Mouse (Mus musculus) MEL (cell line): ENCODE data around the gene Ankmy1. TPM values are rescaled to one million over a fixed set of nuclear protein-coding genes. Genes with fewer than 3 reads are reported as not detected.

Source experiments
- DNase-seq: peaks from one replicate; pipeline ENCODE4 v3.0.0; 2011; ENCODE audit warnings: low read depth, low spot score
- H3K27ac ChIP-seq: 2 replicates; pipeline ENCODE4 v1.5.1; 2012; ENCODE audit warnings: low read depth, mild to moderate bottlenecking, control low read depth, low read length, moderate library complexity; ENCODE audit not compliant: control insufficient read depth
- H3K27me3 ChIP-seq, 2 experiments: fragments of 150-350 bp in 1 of 2; sonication (generic) in 1 of 2; 2 replicates each; pipeline ENCODE4 v1.6.1; 2012; ENCODE audit warnings: low read length in 2 of 2, mild to moderate bottlenecking in 2 of 2, improper control_type of control experiment in 1 of 2, moderate library complexity in 1 of 2; ENCODE audit not compliant: insufficient read depth in 2 of 2, control insufficient read depth in 1 of 2
- H3K36me3 ChIP-seq, 2 experiments: 2 replicates each; pipeline ENCODE4 v1.6.1; 2012 to 2014; ENCODE audit warnings: low read length in 2 of 2, improper control_type of control experiment in 1 of 2, inconsistent platforms in 1 of 2, mild to moderate bottlenecking in 1 of 2; ENCODE audit not compliant: insufficient read depth in 2 of 2, control insufficient read depth in 1 of 2
- H3K4me1 ChIP-seq, 2 experiments: fragments of 150-350 bp in 1 of 2; sonication (generic) in 1 of 2; 2 replicates each; pipeline ENCODE4 v1.6.1; 2012; ENCODE audit warnings: low read length in 2 of 2, improper control_type of control experiment in 1 of 2, mild to moderate bottlenecking in 1 of 2; ENCODE audit not compliant: insufficient read depth in 2 of 2, control insufficient read depth in 1 of 2
- H3K4me3 ChIP-seq, 2 experiments: fragments of 150-350 bp in 1 of 2; sonication (generic) in 1 of 2; 2 replicates each; pipeline ENCODE4 v1.5.1; 2012; ENCODE audit warnings: low read depth in 2 of 2, low read length in 2 of 2, mild to moderate bottlenecking in 2 of 2, moderate library complexity in 2 of 2, control low read depth in 1 of 2, improper control_type of control experiment in 1 of 2; ENCODE audit not compliant: control insufficient read depth in 1 of 2, insufficient read depth in 1 of 2
- H3K79me2 ChIP-seq: 2 replicates; pipeline ENCODE4 v1.6.1; 2012; ENCODE audit warnings: mild to moderate bottlenecking, low read length, moderate library complexity; ENCODE audit not compliant: control insufficient read depth, poor library complexity, insufficient read depth
- H3K9ac ChIP-seq: 2 replicates; pipeline ENCODE4 v1.6.1; 2012; ENCODE audit warnings: low read depth, mild to moderate bottlenecking, control low read depth, low read length, moderate library complexity; ENCODE audit not compliant: control insufficient read depth, poor library complexity, severe bottlenecking
- H3K9me3 ChIP-seq: fragments of 150-350 bp; sonication (generic); replicated peaks from 2 replicates; pipeline ENCODE4 v1.6.1; 2012; ENCODE audit warnings: mild to moderate bottlenecking, low read length, improper control_type of control experiment, moderate library complexity; ENCODE audit not compliant: insufficient read depth
- BHLHE40 ChIP-seq: IDR thresholded peaks from 2 replicates; pipeline ENCODE4 v1.6.1; 2012; ENCODE audit warnings: low read depth, mild to moderate bottlenecking, inconsistent platforms, low read length, improper control_type of control experiment, borderline replicate concordance
- CTCF ChIP-seq, 3 experiments: IDR thresholded peaks in 2 of 3; conservative IDR thresholded peaks in 1 of 3; 2 replicates each; pipeline ENCODE4 v1.5.1; 2011 to 2012; ENCODE audit warnings: low read length in 3 of 3, low read depth in 2 of 3, mild to moderate bottlenecking in 2 of 3, improper control_type of control experiment in 1 of 3, inconsistent platforms in 1 of 3, mixed read lengths in 1 of 3, moderate library complexity in 1 of 3; ENCODE audit not compliant: control insufficient read depth in 1 of 3, insufficient read depth in 1 of 3, poor library complexity in 1 of 3, severe bottlenecking in 1 of 3
- E2F4 ChIP-seq: IDR thresholded peaks from 2 replicates; pipeline ENCODE4 v1.6.1; 2011; ENCODE audit warnings: low read depth, low read length, improper control_type of control experiment, borderline replicate concordance
- ELF1 ChIP-seq: IDR thresholded peaks from 2 replicates; pipeline ENCODE4 v1.6.1; 2014; ENCODE audit warnings: low read depth, mild to moderate bottlenecking, inconsistent platforms, low read length, improper control_type of control experiment, moderate library complexity
- EP300 ChIP-seq, 2 experiments: IDR thresholded peaks; 2 replicates each; pipeline ENCODE4 v1.6.1; 2011; ENCODE audit warnings: improper control_type of control experiment in 2 of 2, low read length in 2 of 2, low read depth in 1 of 2, mild to moderate bottlenecking in 1 of 2
- GABPA ChIP-seq: IDR thresholded peaks from 2 replicates; pipeline ENCODE4 v1.6.1; 2012; ENCODE audit warnings: low read depth, mild to moderate bottlenecking, inconsistent platforms, low read length, improper control_type of control experiment, moderate library complexity
- GATA1 ChIP-seq: IDR thresholded peaks from 2 replicates; pipeline ENCODE4 v1.6.1; 2011; ENCODE audit warnings: low read depth, low read length, improper control_type of control experiment
- HCFC1 ChIP-seq: IDR thresholded peaks from 2 replicates; pipeline ENCODE4 v1.6.1; 2012; ENCODE audit warnings: low read depth, mild to moderate bottlenecking, inconsistent platforms, low read length, improper control_type of control experiment, moderate library complexity
- MAFK ChIP-seq: IDR thresholded peaks from 2 replicates; pipeline ENCODE4 v1.6.1; 2011; ENCODE audit warnings: low read depth, mild to moderate bottlenecking, low read length, improper control_type of control experiment, borderline replicate concordance
- MXI1 ChIP-seq: IDR thresholded peaks from 2 replicates; pipeline ENCODE4 v1.6.1; 2011; ENCODE audit warnings: mild to moderate bottlenecking, low read depth, low read length, improper control_type of control experiment
- MYB ChIP-seq: IDR thresholded peaks from 2 replicates; pipeline ENCODE4 v1.6.1; 2011; ENCODE audit warnings: mild to moderate bottlenecking, low read depth, low read length, improper control_type of control experiment
- MYC ChIP-seq: IDR thresholded peaks from 2 replicates; pipeline ENCODE4 v1.6.1; 2011; ENCODE audit warnings: low read depth, mild to moderate bottlenecking, low read length, improper control_type of control experiment, moderate library complexity
- NELFE ChIP-seq: IDR thresholded peaks from 2 replicates; pipeline ENCODE4 v1.6.1; 2011; ENCODE audit warnings: low read depth, low read length, improper control_type of control experiment
- POLR2A ChIP-seq, 2 experiments: IDR thresholded peaks; 2 replicates each; pipeline ENCODE4 v1.6.1; 2011 to 2012; ENCODE audit warnings: low read length in 2 of 2, mild to moderate bottlenecking in 2 of 2, control low read depth in 1 of 2, improper control_type of control experiment in 1 of 2, low read depth in 1 of 2, moderate library complexity in 1 of 2; ENCODE audit not compliant: control insufficient read depth in 1 of 2, insufficient read depth in 1 of 2, poor library complexity in 1 of 2
- RAD21 ChIP-seq: IDR thresholded peaks from 2 replicates; pipeline ENCODE4 v1.6.1; 2011; ENCODE audit warnings: mild to moderate bottlenecking, low read depth, low read length, improper control_type of control experiment
- RCOR1 ChIP-seq: IDR thresholded peaks from 2 replicates; pipeline ENCODE4 v1.6.1; 2012; ENCODE audit warnings: low read depth, mild to moderate bottlenecking, inconsistent platforms, low read length, improper control_type of control experiment
- SIN3A ChIP-seq: IDR thresholded peaks from 2 replicates; pipeline ENCODE4 v1.6.1; 2012; ENCODE audit warnings: low read length, improper control_type of control experiment, inconsistent platforms
- SMC3 ChIP-seq: IDR thresholded peaks from 2 replicates; pipeline ENCODE4 v1.6.1; 2011; ENCODE audit warnings: low read depth, low read length, improper control_type of control experiment
- TBP ChIP-seq: IDR thresholded peaks from 2 replicates; pipeline ENCODE4 v1.8.0; 2011; ENCODE audit warnings: low read depth, low read length, improper control_type of control experiment
- TCF12 ChIP-seq: IDR thresholded peaks from 2 replicates; pipeline ENCODE4 v1.6.1; 2014; ENCODE audit warnings: low read depth, mild to moderate bottlenecking, inconsistent platforms, low read length, improper control_type of control experiment, moderate library complexity
- USF1 ChIP-seq: IDR thresholded peaks from 2 replicates; pipeline ENCODE4 v1.6.1; 2014; ENCODE audit warnings: low read depth, mild to moderate bottlenecking, inconsistent platforms, low read length, improper control_type of control experiment, moderate library complexity
- ZC3H11A ChIP-seq: IDR thresholded peaks from 2 replicates; pipeline ENCODE4 v1.6.1; 2012; ENCODE audit warnings: low read depth, mild to moderate bottlenecking, inconsistent platforms, low read length, improper control_type of control experiment
- ZKSCAN1 ChIP-seq: IDR thresholded peaks from 2 replicates; pipeline ENCODE4 v1.6.1; 2012; ENCODE audit warnings: low read depth, mild to moderate bottlenecking, inconsistent platforms, low read length, improper control_type of control experiment, moderate library complexity
- polyA plus RNA-seq, 2 experiments: library from polyadenylated mRNA; stranded (reverse) in 1 of 2; unstranded in 1 of 2; fragments of >175 nt in 1 of 2; fragments of >200 nt in 1 of 2; gene quantifications; 2 replicates each; pipeline versions ENCODE4 v1.2.1 to v1.2.4; 2012; ENCODE audit warnings: low replicate concordance in 2 of 2, low read depth in 1 of 2; ENCODE audit not compliant: insufficient read length in 2 of 2, insufficient read depth in 1 of 2, missing spikeins in 1 of 2
- total RNA-seq: library from RNA; depleted of rRNA; stranded (reverse); fragments of 300-350 nt; gene quantifications from 2 replicates; pipeline ENCODE4 v1.2.3, GENCODE M21; 2012

Ankmy1 gene
- total and polyA plus RNA-seq, 3 experiments, result 0.08 TPM; not detected in 2

DNA sequence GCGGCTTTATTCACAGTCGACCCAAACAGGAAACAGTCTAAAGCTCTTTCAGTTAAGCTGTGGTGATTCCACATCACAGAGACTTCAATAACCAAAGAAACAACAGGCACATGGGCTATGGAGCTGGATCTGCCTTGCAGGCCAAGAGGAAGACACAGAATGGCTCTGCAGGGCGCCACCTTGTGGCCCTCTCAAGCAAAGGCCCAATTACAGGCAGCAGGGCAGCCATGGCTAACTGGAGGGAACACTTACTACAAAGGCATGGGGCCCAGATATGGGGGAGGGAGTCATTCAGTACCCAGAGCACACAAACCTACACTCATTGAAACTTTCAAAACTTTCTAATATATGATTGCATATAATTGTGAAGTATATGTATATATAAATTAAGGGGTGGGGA, 7.6 kb downstream of the Ankmy1 start:
- Histone ChIP-seq H3K9me3 (no peaks in the 10 kb centered on the region), H3K4me1 (no peaks in the 10 kb centered on the region), H3K4me3 (no peak overlapping the region), H3K36me3 (no peaks in the 10 kb centered on the region), H3K9ac (no peak overlapping the region), H3K27ac (no peak overlapping the region), H3K79me2 (no peaks in the 10 kb centered on the region), H3K27me3 (peaks cover 11 to 13% of the 10 kb centered on the region in 2 experiments)
- TF ChIP-seq MXI1 (no peak), USF1 (no peak), TCF12 (0 out of 2 replicates have a peak, but pooled peaks have one; percentile 15), POLR2A (IDR thresholded peaks at IDR 0.05; ENCODE audit: control insufficient read depth in 1 of 2, insufficient read depth in 1 of 2, low read depth in 1 of 2, low read length in 2 of 2, poor library complexity in 1 of 2) (no peak), TBP (no peak), EP300 (IDR thresholded peaks at IDR 0.05; ENCODE audit: low read depth in 1 of 2, low read length in 2 of 2) (no peak), GATA1 (no peak), ELF1 (no peak), MYC (0 out of 2 replicates have a peak, but pooled peaks have one; percentile 36), BHLHE40 (no peak), ZC3H11A (peak; percentile 64; the same call in 1 of the 2 replicates), CTCF (IDR thresholded peaks at IDR 0.05 in 2 of 3, conservative IDR thresholded peaks at IDR 0.05 in 1 of 3; ENCODE audit: control insufficient read depth in 1 of 3, insufficient read depth in 1 of 3, low read depth in 2 of 3, low read length in 3 of 3, poor library complexity in 1 of 3, severe bottlenecking in 1 of 3) (peak; percentile 98 to 99 (median 98)), NELFE (no peak), RAD21 (peak; percentile 72), SMC3 (peak; percentile 96)
- peak; percentile 88 for DNase-seq

DNA sequence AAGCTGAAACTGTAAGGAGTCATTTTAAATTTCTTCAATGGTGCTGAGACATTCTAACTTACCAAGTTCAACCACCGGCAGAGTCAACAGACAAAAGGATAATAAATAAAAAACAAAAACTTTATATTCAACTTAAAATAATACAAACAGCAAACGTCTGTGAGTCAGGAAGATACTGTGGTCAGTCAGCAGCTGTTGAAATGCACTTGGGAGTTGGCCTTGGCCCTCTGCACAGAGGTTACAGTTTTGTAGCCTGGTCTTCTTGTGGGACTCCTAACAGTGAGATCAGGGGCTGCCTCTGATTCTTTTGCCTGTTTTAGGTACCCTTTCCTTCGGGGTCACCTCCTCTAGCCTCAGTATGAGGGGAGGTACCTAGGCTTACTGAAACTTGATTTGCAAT, 8.8 kb downstream of the Ankmy1 start:
- peaks cover 7 to 8% of the 10 kb centered on the region in 2 experiments for H3K27me3 ChIP-seq
- DNase-seq, result no peak
- TF ChIP-seq GABPA, result no peak
- no peak for TF ChIP-seq E2F4
- no peak for TF ChIP-seq MAFK
- no peak for TF ChIP-seq GATA1
- no peak for TF ChIP-seq POLR2A (IDR thresholded peaks at IDR 0.05; ENCODE audit: control insufficient read depth in 1 of 2, insufficient read depth in 1 of 2, low read depth in 1 of 2, low read length in 2 of 2, poor library complexity in 1 of 2)
- no peak for TF ChIP-seq ZC3H11A
- no peak for TF ChIP-seq EP300 (IDR thresholded peaks at IDR 0.05; ENCODE audit: low read depth in 1 of 2, low read length in 2 of 2)
- TF ChIP-seq SIN3A, result no peak
- TF ChIP-seq ZKSCAN1, result no peak
- no peak for TF ChIP-seq HCFC1
- TF ChIP-seq RCOR1, result no peak
- no peak for TF ChIP-seq MYB
- no peak for TF ChIP-seq ELF1
- no peak for TF ChIP-seq CTCF (IDR thresholded peaks at IDR 0.05 in 2 of 3, conservative IDR thresholded peaks at IDR 0.05 in 1 of 3; ENCODE audit: control insufficient read depth in 1 of 3, insufficient read depth in 1 of 3, low read depth in 2 of 3, low read length in 3 of 3, poor library complexity in 1 of 3, severe bottlenecking in 1 of 3)

More for the DNA sequence above, 8.8 kb downstream of the Ankmy1 start:
- Histone ChIP-seq H3K4me3 (no peak overlapping the region), H3K9me3 (no peaks in the 10 kb centered on the region), H3K4me1 (no peaks in the 10 kb centered on the region), H3K79me2 (no peaks in the 10 kb centered on the region), H3K27ac (no peak overlapping the region), H3K9ac (no peak overlapping the region), H3K36me3 (no peaks in the 10 kb centered on the region)
